Mouse (Mus musculus): ENCODE results near the gene Cxcl15.

Cxcl15 gene

GRCm38 (mm10) chr5:90794195-90794625, at the start of gene Cxcl15:
Cxcl15 (plus strand) TSS chr5:90794534.
- DNase-seq: peak; percentile 66 to 73

DNA sequence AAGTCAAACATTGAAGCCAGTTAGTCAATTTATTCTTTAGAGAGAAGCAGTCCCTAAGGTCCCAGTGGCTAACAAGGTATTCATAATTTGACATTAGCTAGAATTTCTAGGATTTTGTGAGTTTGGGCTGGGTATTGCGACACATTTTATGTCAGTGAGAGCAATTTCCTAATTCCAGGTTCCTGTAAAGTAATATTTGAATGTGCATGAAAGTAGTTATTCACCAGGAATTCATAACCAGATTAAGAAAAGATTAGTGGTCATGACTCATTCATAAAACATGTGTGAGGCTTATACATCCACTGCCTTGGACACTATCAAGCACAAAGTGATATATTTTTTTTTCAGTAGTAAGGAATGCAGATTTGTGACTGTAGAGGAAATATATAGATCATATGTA, 40.4 kb upstream of the Cxcl15 start:
- DNase-seq: no peak

DNA sequence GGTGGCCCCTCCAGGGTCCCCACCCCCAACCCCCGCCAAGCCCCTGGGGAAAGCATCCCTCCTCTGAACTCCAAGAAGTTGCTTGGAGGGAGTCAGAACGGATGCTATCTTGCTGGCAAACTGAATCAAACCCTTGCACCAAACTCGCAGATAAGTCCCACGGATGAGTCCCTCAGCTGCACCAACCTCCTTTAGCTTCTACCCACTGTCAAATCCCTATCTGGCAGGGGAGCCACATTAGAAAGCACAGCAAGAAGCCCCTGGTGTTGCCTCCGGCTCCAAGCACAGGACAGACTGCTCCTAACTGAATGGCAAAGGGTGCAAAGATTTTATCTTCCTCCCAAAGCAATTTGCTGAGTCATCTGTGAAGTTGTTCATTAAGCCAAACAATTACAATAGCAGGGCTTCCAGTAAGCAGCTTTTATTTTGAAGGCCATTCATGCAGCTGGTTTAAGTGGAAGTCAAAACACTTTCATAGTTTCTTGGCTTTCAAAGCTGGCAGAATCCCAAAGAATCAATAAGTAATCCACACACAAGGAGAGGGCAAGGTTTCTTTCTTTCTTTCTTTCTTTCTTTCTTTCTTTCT, 36.2 kb upstream of the Cxcl15 start:
- DNase-seq: peak in 1 of 2 experiments; percentile 27

DNA sequence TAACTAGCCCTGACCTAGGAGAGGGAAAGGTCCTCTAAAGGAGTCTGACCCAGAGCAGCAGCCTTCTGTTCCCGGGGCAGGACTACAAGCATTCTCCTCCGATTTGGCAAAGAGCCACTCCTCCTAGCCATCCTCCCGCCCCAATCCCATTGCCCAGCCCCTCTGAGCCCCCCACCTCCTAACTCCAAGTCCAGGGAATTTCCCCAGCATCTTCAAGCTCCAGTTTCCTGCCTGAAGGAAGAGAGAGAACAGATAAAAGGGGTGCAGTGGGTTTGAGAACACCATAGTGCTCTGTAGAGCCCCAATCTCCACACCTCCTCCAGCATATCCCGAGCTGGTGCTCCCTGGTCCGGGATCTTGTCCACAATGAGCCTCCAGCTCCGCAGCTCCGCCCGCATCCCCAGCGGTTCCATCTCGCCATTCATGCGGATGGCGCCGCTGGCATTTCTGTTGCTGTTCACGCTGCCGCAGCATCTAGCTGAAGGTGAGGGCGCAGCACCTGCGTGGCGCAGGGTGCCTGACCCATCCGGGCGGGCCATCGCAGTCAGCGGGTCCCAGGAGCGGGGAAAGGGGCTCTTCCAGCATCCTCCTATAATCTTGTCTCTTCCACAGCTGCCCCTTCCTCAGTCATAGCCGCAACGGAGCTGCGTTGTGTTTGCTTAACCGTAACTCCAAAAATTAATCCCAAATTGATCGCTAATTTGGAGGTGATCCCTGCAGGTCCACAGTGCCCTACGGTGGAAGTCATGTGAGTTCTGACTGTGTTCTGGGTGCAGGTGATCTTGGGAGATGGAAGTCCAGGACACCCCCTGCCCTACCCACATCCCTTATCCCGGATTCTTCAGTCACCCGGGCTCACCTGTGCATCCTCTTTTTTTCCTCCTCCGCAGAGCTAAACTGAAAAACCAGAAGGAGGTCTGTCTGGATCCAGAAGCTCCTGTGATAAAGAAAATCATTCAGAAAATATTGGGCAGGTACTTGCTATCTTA, 35.0 kb upstream of the Cxcl15 start, which contains the start of gene Cxcl5:
Cxcl5 (plus strand) TSS at position 284 of the 989 bp plus-strand sequence.
- no peak for DNase-seq

- DNase-seq: no peak
Measured at GRCm38 (mm10) chr5:90760303-90760702, 34.0 kb upstream of the Cxcl15 start.

DNA sequence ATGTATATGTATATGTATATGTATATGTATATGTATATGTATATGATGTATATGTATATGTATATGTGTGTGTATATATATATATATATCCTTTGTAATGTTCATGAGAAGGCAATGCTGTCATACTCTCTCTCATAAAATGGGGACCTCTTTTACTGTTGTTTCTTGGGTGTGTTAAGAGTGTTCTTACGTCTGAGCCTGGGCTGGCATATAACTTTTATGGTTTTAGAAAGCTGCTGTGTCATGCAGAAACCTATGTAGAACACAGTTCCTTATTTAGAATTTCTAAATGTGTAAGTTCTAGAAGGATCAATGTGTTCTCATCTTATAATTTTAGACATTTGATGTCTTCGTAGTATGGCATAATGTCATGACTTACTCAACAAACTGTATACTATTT, 33.5 kb upstream of the Cxcl15 start:
- DNase-seq: no peak

DNA sequence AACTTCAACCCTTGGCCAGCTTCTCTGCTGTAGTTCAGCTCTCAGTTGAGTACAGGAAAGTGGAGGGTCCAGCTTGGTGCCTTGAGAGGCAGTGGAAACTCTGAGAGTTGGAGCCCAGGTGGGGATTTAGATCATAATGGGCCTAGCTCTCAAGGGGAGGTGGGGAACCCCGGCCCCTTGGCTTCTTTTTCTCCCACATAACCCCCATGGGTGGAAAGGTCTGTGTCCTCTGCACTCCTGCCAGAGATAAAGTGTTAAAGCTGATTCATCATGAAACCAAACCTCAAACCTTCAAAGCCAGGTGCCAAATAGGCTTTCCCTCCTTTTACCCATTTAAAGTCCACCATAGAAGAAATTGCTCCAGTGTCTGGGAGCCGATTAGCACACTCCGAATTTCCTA, 32.5 kb upstream of the Cxcl15 start:
- no peak for DNase-seq

- DNase-seq: no peak
Measured at GRCm38 (mm10) chr5:90763912-90764665, 30.2 kb upstream of the Cxcl15 start.

DNA sequence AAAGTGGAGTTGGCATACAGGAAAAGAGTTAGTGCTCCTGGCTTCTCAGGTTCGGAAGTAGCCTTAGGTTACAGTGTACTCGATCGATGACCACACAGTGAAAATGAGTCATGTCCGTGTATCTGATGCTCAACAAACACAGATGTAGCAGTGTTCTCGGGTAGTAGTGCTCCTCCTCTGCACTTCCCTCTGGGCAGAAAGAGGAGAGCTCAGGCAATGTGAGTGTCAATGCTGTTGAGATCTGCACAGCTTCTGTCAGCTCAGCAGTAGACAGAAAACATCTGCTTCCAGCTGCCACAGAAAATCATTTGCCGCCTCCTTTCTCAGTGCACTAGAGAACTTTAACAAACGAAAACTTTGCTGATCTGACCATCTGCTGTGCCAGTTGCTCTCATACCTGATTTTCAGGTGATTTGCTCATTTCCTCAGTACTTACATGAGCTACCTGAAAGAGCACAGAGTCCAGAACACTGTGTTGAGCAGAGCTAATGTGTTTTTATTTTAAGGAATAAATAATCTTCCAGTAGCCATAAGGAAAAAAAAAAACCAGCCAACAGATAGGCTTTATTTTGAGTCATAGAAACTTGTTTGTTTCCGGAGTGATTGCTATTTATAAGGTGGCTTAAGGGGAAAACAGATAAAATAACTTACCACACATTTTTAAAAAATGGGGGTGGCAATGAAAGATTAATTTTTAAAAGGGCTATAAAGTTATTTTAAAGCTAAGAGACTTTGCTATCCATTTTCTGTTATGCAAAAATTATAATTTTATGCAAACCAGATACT, 28.3 kb upstream of the Cxcl15 start:
- no peak for DNase-seq

GRCm38 (mm10) chr5:90768218-90768617, 26.1 kb upstream of the Cxcl15 start, which contains the start of gene Ppbp:
Ppbp (plus strand) TSS chr5:90768518.
- DNase-seq: no peak

- DNase-seq: no peak
Measured at GRCm38 (mm10) chr5:90771369-90771768, 23.0 kb upstream of the Cxcl15 start.

- DNase-seq: no peak
Measured at GRCm38 (mm10) chr5:90771880-90772653, 22.3 kb upstream of the Cxcl15 start, which contains the start of gene Pf4. Pf4 (plus strand) TSS chr5:90772435.

GRCm38 (mm10) chr5:90775562-90775961, 18.8 kb upstream of the Cxcl15 start:
- DNase-seq: no peak

GRCm38 (mm10) chr5:90777621-90778020, 16.7 kb upstream of the Cxcl15 start:
- DNase-seq: no peak

DNA sequence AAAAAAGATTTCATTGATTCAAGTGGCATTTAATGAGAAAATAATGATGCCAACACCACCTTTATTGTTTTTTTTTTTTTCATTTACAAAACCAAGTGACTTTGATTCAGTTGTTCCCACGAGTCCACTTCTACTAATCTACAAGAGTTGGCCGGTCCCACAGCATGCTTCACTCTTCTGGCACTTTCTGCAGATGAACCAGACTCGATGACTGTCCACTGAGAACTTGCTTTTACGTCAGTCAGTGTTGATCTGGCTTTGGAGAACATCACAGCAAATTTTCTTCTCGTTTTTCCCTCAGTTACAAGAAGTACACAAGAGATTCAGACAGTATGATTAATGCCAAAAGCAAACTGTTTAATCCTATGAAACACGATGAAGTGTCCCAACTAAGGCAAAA, 15.5 kb upstream of the Cxcl15 start:
- no peak for DNase-seq

GRCm38 (mm10) chr5:90783697-90784096, 10.6 kb upstream of the Cxcl15 start:
- no peak for DNase-seq

DNA sequence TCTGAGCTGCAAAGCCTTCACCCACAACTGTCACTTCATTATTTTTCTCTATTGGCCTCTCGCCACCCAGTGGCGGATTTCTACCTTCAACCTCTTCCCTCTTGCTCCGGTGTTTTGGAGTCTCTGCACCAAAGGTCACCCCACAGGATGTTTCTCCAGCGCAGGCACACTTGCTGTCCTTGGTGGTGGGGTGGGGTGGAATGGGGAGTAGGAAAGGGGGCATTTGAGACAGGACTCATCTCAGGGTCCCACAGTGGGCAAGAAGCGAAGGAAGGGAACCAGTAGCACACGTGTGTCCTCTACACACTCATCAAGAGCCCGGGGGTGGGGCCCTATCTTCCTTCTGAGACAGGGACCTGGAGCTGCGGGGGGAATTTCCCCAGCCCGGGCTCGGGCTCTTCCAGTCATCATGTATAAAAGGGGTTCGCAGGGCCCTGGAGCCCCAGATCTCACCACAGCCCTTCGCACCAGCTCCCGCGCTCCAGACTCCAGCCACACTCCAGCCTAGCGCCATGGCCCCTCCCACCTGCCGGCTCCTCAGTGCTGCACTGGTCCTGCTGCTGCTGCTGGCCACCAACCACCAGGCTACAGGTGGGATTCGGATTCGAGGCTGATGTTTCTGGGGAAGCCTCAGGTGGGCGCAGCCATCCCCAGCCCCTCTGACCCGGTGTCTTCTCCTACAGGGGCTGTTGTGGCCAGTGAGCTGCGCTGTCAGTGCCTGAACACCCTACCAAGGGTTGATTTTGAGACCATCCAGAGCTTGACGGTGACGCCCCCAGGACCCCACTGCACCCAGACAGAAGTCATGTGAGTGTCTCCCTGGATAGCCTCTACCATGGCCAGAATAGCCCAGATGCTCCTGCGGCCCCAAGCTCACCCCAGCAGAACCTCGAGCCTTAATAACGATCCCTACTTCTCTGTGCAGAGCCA, 8.4 kb upstream of the Cxcl15 start, which contains the start of gene Cxcl3:
Cxcl3 (plus strand) TSS at position 445 of the 930 bp plus-strand sequence.
- DNase-seq: peak; percentile 55 to 67

- no peak for DNase-seq
Measured at GRCm38 (mm10) chr5:90788114-90788513, 6.2 kb upstream of the Cxcl15 start.

- peak in 1 of 2 experiments; percentile 34 for DNase-seq
Measured at GRCm38 (mm10) chr5:90789306-90790073, 4.8 kb upstream of the Cxcl15 start.
